Mouse (Mus musculus) embryonic facial prominence, embryonic 13.5 days (tissue): ENCODE measurements at regions not wholly inside any gene's neighbourhood (a gene's known extent, or its start where the extent isn't known, plus 50 kb on each side); places are given as distances from the start of the nearest gene placed in this dataset.

Experiments
- ATAC-seq: fragments of 200-750 bp; cut with Nextera tagmentation; 2 replicates; pipeline ENCODE4 v1.8.0; 2017; ENCODE audit warnings: low read depth; ENCODE audit not compliant: insufficient number of reproducible peaks, insufficient read depth, low FRiP score, low TSS enrichment
- H3K27ac ChIP-seq: fragments of 300-500 bp; sonication (generic); 2 replicates; pipeline ENCODE4 v1.5.1; 2015; ENCODE audit warnings: moderate library complexity, mild to moderate bottlenecking, inconsistent platforms
- H3K27me3 ChIP-seq: fragments of 300-500 bp; sonication (generic); 2 replicates; pipeline ENCODE4 v1.6.1; 2015; ENCODE audit warnings: mild to moderate bottlenecking, inconsistent platforms
- H3K36me3 ChIP-seq: fragments of 300-500 bp; sonication (generic); 2 replicates; pipeline ENCODE4 v1.6.1; 2015; ENCODE audit warnings: mild to moderate bottlenecking, inconsistent platforms
- H3K4me1 ChIP-seq: fragments of 300-500 bp; sonication (generic); 2 replicates; pipeline ENCODE4 v1.6.1; 2015; ENCODE audit warnings: inconsistent platforms
- H3K4me2 ChIP-seq: fragments of 300-500 bp; sonication (generic); 2 replicates; pipeline ENCODE4 v1.6.1; 2015; ENCODE audit warnings: moderate library complexity, mild to moderate bottlenecking, inconsistent platforms
- H3K4me3 ChIP-seq: fragments of 300-500 bp; sonication (generic); 2 replicates; pipeline ENCODE4 v1.5.1; 2015; ENCODE audit warnings: mild to moderate bottlenecking, inconsistent platforms
- H3K9ac ChIP-seq: fragments of 300-500 bp; sonication (generic); 2 replicates; pipeline ENCODE4 v1.6.1; 2015; ENCODE audit warnings: mild to moderate bottlenecking, inconsistent platforms
- H3K9me3 ChIP-seq: fragments of 300-500 bp; sonication (generic); 2 replicates; pipeline ENCODE4 v1.6.1; 2016; ENCODE audit warnings: inconsistent platforms
- WGBS: fragments of 180-500 bp; shearing (Covaris S2); methylation state at CpG from one replicate; pipeline ENCODE4 v1.1.7; 2015; ENCODE audit warnings: mixed read lengths; 5-methylcytosine and 5-hydroxymethylcytosine counted together

- 65% methylated on average over 1 of the region's 1 CpGs for WGBS
- no peaks in the 10 kb centered on the region for H3K36me3 ChIP-seq
- no peak for ATAC-seq
- H3K4me2 ChIP-seq: no peak overlapping the region
- no peaks in the 10 kb centered on the region for H3K9me3 ChIP-seq
- H3K27me3 ChIP-seq: no peaks in the 10 kb centered on the region
- no peak overlapping the region for H3K9ac ChIP-seq
- H3K27ac ChIP-seq: no peak overlapping the region
- peaks cover 6% of the 10 kb centered on the region; the same call in 1 of the 2 replicates for H3K4me1 ChIP-seq
- no peak overlapping the region for H3K4me3 ChIP-seq
Measured at GRCm38 (mm10) chr15:67305681-67306080, 805.0 kb upstream of the Lrrc6 start.

- Histone ChIP-seq H3K4me1 (peaks cover 6% of the 10 kb centered on the region; the same call in 1 of the 2 replicates), H3K36me3 (no peaks in the 10 kb centered on the region), H3K9me3 (no peaks in the 10 kb centered on the region), H3K4me2 (no peak overlapping the region), H3K4me3 (no peak overlapping the region), H3K27ac (no peak overlapping the region), H3K9ac (no peak overlapping the region), H3K27me3 (no peaks in the 10 kb centered on the region)
- 86% methylated on average over 1 of the region's 1 CpGs for WGBS
- ATAC-seq: no peak
Measured at GRCm38 (mm10) chr15:67303804-67304203, 803.1 kb upstream of the Lrrc6 start.

GRCm38 (mm10) chr15:67301871-67302363, 801.2 kb upstream of the Lrrc6 start:
- no peaks in the 10 kb centered on the region for H3K27me3 ChIP-seq
- no peaks in the 10 kb centered on the region for H3K36me3 ChIP-seq
- H3K9ac ChIP-seq: no peak overlapping the region
- peaks cover 6% of the 10 kb centered on the region; the same call in 1 of the 2 replicates for H3K4me1 ChIP-seq
- no peak overlapping the region for H3K4me3 ChIP-seq
- H3K4me2 ChIP-seq: no peak overlapping the region
- 47% methylated on average over 6 of the region's 6 CpGs for WGBS
- H3K27ac ChIP-seq: peak overlapping the region; percentile 39
- 0 out of 2 replicates have a peak, but pooled peaks have one; percentile 52 for ATAC-seq
- no peaks in the 10 kb centered on the region for H3K9me3 ChIP-seq

- Histone ChIP-seq H3K9ac (no peak overlapping the region), H3K27me3 (no peaks in the 10 kb centered on the region), H3K4me2 (no peak overlapping the region), H3K36me3 (no peaks in the 10 kb centered on the region), H3K4me3 (no peak overlapping the region), H3K27ac (no peak overlapping the region), H3K4me1 (peaks cover 6% of the 10 kb centered on the region; the same call in 1 of the 2 replicates), H3K9me3 (no peaks in the 10 kb centered on the region)
- WGBS: 62% methylated on average over 4 of the region's 4 CpGs
- no peak for ATAC-seq
Measured at GRCm38 (mm10) chr15:67301024-67301423, 800.3 kb upstream of the Lrrc6 start.

GRCm38 (mm10) chr15:67294797-67295196, 794.1 kb upstream of the Lrrc6 start:
- Histone ChIP-seq H3K36me3 (no peaks in the 10 kb centered on the region), H3K4me1 (peaks cover 1% of the 10 kb centered on the region; the same call in 1 of the 2 replicates), H3K27me3 (no peaks in the 10 kb centered on the region), H3K9me3 (no peaks in the 10 kb centered on the region), H3K4me2 (no peak overlapping the region), H3K27ac (no peak overlapping the region), H3K4me3 (no peak overlapping the region), H3K9ac (no peak overlapping the region)
- WGBS: 83% methylated on average over 1 of the region's 1 CpGs
- ATAC-seq: no peak

GRCm38 (mm10) chr15:67289749-67290148, 789.0 kb upstream of the Lrrc6 start:
- Histone ChIP-seq H3K27ac (no peak overlapping the region), H3K9ac (no peak overlapping the region), H3K27me3 (no peaks in the 10 kb centered on the region), H3K4me2 (no peak overlapping the region), H3K9me3 (no peaks in the 10 kb centered on the region), H3K36me3 (no peaks in the 10 kb centered on the region), H3K4me1 (peaks cover 4% of the 10 kb centered on the region; the same call in 1 of the 2 replicates), H3K4me3 (no peak overlapping the region)
- WGBS: 64% methylated on average over 4 of the region's 4 CpGs
- no peak for ATAC-seq

- Histone ChIP-seq H3K4me2 (no peak overlapping the region), H3K9me3 (no peaks in the 10 kb centered on the region), H3K4me3 (no peak overlapping the region), H3K27me3 (no peaks in the 10 kb centered on the region), H3K9ac (no peak overlapping the region), H3K36me3 (no peaks in the 10 kb centered on the region), H3K27ac (no peak overlapping the region), H3K4me1 (peaks cover 4% of the 10 kb centered on the region; the same call in 1 of the 2 replicates)
- ATAC-seq: no peak
- 73% methylated on average over 4 of the region's 4 CpGs for WGBS
Measured at GRCm38 (mm10) chr15:67284941-67285340, 784.2 kb upstream of the Lrrc6 start.

GRCm38 (mm10) chr15:67283275-67283972, 782.7 kb upstream of the Lrrc6 start:
- H3K27me3 ChIP-seq: no peaks in the 10 kb centered on the region
- H3K36me3 ChIP-seq: no peaks in the 10 kb centered on the region
- H3K4me3 ChIP-seq: no peak overlapping the region
- no peak overlapping the region for H3K27ac ChIP-seq
- no peaks in the 10 kb centered on the region for H3K4me1 ChIP-seq
- H3K4me2 ChIP-seq: no peak overlapping the region
- no peak overlapping the region for H3K9ac ChIP-seq
- ATAC-seq: no peak
- 79% methylated on average over 3 of the region's 3 CpGs for WGBS
- no peaks in the 10 kb centered on the region for H3K9me3 ChIP-seq

GRCm38 (mm10) chr15:67278869-67279268, 778.2 kb upstream of the Lrrc6 start:
- Histone ChIP-seq H3K4me1 (0 out of 2 replicates have a peak, but pooled peaks cover 3% of the 10 kb centered on the region), H3K4me2 (no peak overlapping the region), H3K36me3 (no peaks in the 10 kb centered on the region), H3K27ac (no peak overlapping the region), H3K27me3 (no peaks in the 10 kb centered on the region), H3K9ac (no peak overlapping the region), H3K9me3 (no peaks in the 10 kb centered on the region), H3K4me3 (no peak overlapping the region)
- no peak for ATAC-seq
- 77% methylated on average over 1 of the region's 1 CpGs for WGBS

GRCm38 (mm10) chr15:67275058-67275457, 774.3 kb upstream of the Lrrc6 start:
- Histone ChIP-seq H3K4me2 (no peak overlapping the region), H3K36me3 (no peaks in the 10 kb centered on the region), H3K4me3 (no peak overlapping the region), H3K9ac (no peak overlapping the region), H3K9me3 (no peaks in the 10 kb centered on the region), H3K4me1 (0 out of 2 replicates have a peak, but pooled peaks cover 3% of the 10 kb centered on the region), H3K27me3 (no peaks in the 10 kb centered on the region), H3K27ac (no peak overlapping the region)
- no peak for ATAC-seq

GRCm38 (mm10) chr15:67272397-67272796, 771.7 kb upstream of the Lrrc6 start:
- WGBS: 89% methylated on average over 2 of the region's 2 CpGs

GRCm38 (mm10) chr15:67263723-67264122, 763.0 kb upstream of the Lrrc6 start:
- Histone ChIP-seq H3K4me1 (peaks cover 8% of the 10 kb centered on the region), H3K27ac (peak overlapping the region; percentile 68), H3K36me3 (no peaks in the 10 kb centered on the region), H3K4me3 (no peak overlapping the region), H3K9me3 (no peaks in the 10 kb centered on the region), H3K4me2 (peak overlapping the region; percentile 30), H3K27me3 (no peaks in the 10 kb centered on the region), H3K9ac (no peak overlapping the region)
- WGBS: 30% methylated on average over 6 of the region's 6 CpGs
- ATAC-seq: no peak

More at GRCm38 (mm10) chr15:67272397-67272796, 771.7 kb upstream of the Lrrc6 start:
- H3K27me3 ChIP-seq: no peaks in the 10 kb centered on the region
- ATAC-seq: no peak
- H3K9ac ChIP-seq: no peak overlapping the region
- H3K4me1 ChIP-seq: 0 out of 2 replicates have a peak, but pooled peaks cover 2% of the 10 kb centered on the region
- no peaks in the 10 kb centered on the region for H3K9me3 ChIP-seq
- H3K27ac ChIP-seq: no peak overlapping the region
- no peak overlapping the region for H3K4me3 ChIP-seq
- H3K36me3 ChIP-seq: no peaks in the 10 kb centered on the region
- no peak overlapping the region for H3K4me2 ChIP-seq
